Mouse (Mus musculus) cerebellum, adult 9-10 months (tissue): ENCODE measurements around the gene Pea15a.
A peak's percentile ranks its signal among the peaks of the same experiment; 100 is the strongest.

ENCODE experiments used
- DNase-seq: peaks from one replicate; pipeline ENCODE4 v3.0.0; 2022

Gene Pea15a

DNA sequence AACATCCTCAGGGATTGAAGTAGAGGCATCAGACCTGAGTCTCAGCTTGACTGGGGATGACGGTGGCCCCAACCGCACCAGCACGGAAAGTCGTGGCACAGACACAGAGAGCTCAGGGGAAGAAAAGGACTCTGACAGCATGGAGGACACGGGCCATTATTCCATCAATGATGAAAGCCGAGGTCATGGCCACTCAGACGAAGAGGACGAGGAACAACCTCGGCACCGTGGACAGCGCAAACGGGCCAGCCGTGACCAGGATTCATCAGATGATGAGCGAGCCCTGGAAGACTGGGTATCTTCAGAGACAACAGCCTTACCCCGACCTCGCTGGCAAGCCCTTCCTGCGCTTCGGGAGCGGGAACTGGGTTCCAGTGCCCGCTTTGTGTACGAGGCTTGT, 34.2 kb downstream of the Pea15a start:
- DNase-seq, result no peak

GRCm38 (mm10) chr1:172169809-172170208, 36.8 kb downstream of the Pea15a start:
- DNase-seq, result no peak

DNA sequence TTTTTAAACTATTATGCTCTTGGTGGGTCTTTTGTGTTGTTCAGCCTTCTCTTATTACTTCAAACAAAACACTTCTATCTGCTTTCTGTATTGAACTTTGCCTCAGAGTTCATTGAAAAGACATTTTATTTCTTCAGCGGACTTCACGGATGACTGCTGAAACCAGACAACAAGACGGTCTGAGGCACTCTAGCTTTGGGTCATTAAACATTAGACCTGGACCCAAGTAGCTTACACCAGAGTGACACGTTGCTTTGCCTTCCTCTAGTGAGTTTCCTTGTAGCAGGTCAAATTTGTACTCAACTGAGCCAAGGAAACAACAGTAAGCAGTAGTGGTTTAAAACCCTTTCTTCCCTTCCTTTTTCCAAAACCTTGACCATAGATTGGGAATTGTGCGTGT, 38.7 kb downstream of the Pea15a start:
- DNase-seq, result no peak

GRCm38 (mm10) chr1:172162959-172163358, 43.6 kb downstream of the Pea15a start:
- no peak for DNase-seq

- DNase-seq, result peak; percentile 81
Observed at GRCm38 (mm10) chr1:172162009-172162408, 44.6 kb downstream of the Pea15a start.

DNA sequence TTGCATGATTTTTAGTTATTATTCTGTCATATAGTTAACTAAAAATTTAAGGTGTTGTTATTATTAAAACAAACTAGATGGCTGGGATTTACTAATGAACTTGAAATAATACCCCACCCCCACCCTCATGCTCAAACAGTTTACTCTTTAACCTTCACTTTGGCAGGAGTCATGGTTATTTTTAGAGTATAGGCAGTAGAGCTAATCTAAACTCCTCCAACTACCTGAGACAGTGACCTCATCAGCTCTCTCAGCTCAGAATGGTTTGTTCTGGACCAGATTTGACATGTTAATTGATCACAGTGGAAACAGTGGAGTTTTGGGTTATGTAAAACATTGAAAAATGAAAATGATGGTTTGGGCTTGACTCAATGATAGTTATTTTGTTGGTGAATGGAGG, 46.1 kb downstream of the Pea15a start:
- DNase-seq, result no peak

- no peak for DNase-seq
Observed at GRCm38 (mm10) chr1:172159970-172160369, 46.6 kb downstream of the Pea15a start.

- no peak for DNase-seq
Observed at GRCm38 (mm10) chr1:172155518-172155917, 51.1 kb downstream of the Pea15a start.

- no peak for DNase-seq
Observed at GRCm38 (mm10) chr1:172154536-172154935, 52.1 kb downstream of the Pea15a start.

DNA sequence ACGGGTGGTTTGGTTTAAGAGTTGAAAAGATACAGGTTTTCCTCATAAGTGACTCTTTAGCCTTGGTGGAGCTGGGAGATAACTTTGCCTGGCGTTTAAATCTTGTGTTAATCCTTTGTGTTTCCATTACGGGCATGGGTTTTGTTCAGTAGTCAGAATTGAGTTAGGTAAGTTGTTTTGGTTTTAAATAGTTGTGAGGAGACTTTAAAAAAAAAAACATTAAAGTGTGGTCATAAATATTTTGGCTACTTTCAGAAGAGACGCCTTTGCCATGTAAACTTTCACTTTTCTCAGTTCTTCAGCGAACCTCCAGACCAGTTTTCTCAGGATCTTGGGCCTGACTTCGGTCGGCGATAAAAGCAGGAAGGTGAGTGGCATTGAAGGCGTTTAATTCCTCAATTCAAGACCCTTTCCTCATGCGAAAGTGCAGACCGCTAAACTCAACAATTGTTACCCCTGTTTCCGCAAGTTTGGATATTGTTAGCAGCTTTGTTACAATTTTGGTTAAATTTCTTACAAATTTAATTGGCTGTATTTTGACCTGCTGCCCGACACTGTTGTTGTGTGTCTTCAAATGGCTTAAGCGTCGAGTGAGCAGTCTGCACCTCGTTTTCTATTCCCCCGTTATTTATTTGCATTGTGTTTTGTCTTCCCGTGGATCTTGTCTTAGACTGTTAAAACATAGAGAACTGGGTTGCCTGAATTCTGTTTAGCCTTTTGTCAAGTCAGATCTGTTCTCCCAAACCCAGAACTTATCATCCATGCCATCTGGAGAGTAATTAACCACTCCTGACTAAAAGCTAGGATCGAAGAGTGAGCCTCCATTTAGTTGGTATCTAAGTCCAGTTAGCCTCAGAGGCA, 57.4 kb downstream of the Pea15a start:
- no peak for DNase-seq

DNA sequence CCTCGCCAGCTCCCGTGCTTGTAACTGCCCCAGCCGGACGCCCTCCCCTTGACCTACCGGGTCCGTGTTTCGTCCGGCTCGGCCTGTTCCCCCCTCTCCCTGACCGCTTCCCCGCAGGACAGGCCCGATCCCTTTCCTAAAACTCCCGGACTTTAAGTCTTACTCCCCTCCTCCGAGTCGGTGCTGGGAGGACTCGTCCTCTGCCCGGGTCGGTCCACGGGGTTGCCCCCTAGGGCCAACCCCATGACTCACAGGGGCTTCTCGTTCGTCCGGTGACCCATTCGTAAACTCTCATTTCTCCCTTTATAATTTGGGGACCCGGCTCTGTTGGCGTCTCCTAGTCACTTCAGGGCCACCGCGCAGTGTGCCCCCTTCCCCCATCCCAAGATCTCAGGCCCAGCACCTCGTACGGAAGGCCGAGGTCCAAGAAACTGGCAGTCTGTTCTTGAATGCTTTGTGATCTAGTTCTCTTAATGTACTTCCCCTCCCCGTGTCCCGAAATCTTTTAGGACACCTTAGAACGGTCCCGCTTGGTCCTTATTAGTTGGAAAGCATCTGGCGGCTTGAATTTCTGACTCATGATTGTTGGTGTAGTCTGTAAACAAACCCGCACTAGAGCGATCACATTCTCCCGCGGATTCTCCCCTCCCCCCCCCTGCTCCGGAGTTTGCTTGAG, 58.2 kb downstream of the Pea15a start:
- DNase-seq, result peak; percentile 67

DNA sequence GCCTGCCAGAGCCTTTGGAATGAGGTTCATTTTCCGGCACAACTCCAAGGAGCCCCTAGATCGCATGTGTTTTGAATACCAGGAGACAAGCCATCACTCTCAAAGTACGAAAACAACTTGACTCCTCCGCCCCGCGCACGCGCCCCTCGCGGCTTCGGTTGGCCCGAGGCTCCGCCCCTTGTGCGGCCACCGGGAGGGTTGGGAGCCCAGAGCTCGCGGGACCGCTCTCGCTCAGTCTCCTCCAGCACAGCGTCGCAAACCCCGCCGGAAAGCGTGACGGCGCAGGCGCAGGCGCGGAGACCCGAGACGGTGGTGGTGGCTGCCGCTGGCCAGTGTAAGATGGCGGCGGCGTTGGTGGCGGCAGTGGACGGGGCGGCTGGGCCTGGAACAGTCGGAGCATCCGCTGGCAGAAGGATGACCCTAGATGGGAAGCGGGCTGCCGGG, 58.7 kb downstream of the Pea15a start, which contains the start of gene Dcaf8:
Dcaf8 (plus strand) TSS at position 250 of the 444 bp plus-strand sequence.
- DNase-seq, result peak; percentile 96
